Mouse (Mus musculus): ENCODE data around the gene Scgb1b30.
"Not testable (repeated sequence)": the region's sequence is repeated elsewhere in the genome, so short reads cannot be mapped to it uniquely, and the experiment has no call there.

Gene Scgb1b30

DNA sequence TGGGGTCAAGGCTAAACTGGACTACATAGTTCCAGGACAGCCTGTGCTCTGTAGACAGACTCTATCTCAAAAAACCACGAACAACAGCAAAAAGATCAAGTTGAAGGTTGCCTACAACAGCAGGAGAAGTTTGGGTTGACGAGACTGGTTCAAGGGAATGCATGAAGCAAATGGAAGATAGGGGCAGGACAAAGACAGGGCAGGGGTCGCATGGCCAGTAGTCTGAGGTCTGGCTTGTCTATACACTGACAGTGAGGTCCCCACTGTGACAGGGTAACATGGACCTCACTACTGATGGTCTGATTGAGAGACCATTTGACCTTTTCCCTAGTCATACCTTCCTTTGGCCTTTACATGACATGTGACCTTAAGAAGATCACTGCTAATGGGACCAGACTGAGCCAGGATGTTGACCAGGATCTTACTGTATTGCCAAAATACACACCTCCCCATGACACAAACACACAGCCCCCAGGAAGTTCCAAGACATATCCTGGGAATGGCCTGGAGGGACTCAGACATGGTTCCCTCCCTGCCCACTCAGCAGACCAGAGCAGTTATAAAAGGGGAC lies at the start of gene Scgb1b30:
Scgb1b30 (plus strand) TSS at position 521 of the 571 bp plus-strand sequence.
- DNase-seq (ENCODE audit: low spot score in 2 of 2): no peak

DNA sequence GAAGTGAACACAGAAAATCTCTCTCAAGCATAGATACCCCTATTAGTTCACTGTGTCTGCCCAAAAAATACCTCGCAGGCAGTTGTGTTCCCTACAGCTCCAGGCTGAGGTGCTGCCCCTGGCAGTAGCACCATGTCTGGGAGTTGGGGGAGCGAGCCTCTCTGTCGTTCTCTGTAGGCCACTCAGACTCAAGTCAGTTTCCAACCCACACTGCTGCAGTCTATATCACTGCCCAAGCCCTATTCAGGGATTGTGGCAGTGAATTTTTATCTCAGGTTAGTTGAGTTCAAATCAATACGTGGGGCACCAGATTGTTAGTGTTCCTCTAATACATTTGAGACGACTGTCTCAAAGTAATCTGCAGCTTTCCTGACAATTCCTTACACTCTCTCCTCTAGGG lies 27.1 kb upstream of the Scgb1b30 start:
- DNase-seq (ENCODE audit: low spot score in 2 of 2): not testable (repeated sequence)

DNA sequence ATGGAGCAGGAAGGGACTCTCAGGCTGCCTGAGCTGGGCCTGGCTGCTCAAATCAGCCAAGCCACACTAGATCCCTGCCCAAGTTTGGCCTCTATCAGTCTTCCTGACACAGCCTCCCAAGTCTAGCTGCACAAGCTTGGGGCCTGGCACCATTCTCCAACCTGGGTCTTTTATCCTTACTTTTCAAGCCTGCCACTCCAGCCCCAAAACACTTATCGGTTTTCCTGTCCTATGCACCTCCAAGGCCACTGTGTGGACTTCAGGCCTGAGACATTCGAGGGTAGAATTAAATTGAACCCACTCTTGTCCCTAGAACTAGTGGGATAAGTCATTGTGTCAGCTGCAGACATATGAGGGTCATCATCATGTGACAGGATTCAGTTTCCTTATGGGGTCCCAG lies 4.8 kb downstream of the Scgb1b30 start:
- peak in 1 of 2 experiments; percentile 7 for DNase-seq (ENCODE audit: low spot score in 2 of 2)

- DNase-seq (ENCODE audit: low spot score in 2 of 2): peak; percentile 2 to 13
These were observed 6.0 kb downstream of the Scgb1b30 start for GRCm38 (mm10) chr7:34101276-34101675.

- DNase-seq (ENCODE audit: low spot score in 2 of 2): no peak
These were observed 14.0 kb downstream of the Scgb1b30 start for GRCm38 (mm10) chr7:34109190-34109589.

DNA sequence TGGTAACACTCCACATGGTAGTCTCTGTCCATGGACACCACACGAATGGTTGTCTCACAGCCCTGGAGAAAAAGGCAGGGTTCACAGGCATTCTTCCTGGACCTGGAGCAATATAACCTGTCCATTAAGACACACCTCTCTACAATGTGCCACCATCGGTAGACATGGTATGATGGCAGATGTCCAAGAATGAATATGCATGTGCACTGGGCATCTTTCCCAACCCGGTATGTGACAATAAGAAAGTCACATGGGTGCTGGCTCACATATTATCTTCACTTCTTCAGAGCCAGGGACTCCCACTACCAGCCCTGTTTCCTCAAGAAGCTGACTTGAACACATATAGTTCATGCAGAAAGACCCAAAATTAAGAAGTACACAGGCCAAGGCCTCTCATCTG lies 21.4 kb downstream of the Scgb1b30 start:
- DNase-seq (ENCODE audit: low spot score in 2 of 2): no peak

DNA sequence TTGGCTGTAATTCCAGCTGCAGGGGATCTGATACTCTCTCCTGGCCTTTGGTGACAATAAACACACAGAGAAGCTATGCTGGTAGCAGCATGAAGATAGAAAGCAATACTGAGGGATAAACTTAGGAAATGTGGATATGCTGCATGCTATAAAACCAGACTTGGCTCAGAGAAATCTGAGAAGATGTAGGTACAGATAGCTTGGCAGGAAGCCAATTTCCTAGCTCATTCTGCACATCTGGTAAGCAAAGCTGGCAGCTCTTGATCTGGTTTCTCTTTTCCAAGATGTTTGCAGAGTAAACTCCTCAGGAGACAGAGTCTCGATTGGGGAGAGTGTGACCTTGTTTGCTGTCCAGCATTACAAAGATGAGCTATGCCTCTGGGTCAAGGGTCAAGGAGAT lies 25.4 kb downstream of the Scgb1b30 start:
- not testable (repeated sequence) for DNase-seq (ENCODE audit: low spot score in 2 of 2)

DNA sequence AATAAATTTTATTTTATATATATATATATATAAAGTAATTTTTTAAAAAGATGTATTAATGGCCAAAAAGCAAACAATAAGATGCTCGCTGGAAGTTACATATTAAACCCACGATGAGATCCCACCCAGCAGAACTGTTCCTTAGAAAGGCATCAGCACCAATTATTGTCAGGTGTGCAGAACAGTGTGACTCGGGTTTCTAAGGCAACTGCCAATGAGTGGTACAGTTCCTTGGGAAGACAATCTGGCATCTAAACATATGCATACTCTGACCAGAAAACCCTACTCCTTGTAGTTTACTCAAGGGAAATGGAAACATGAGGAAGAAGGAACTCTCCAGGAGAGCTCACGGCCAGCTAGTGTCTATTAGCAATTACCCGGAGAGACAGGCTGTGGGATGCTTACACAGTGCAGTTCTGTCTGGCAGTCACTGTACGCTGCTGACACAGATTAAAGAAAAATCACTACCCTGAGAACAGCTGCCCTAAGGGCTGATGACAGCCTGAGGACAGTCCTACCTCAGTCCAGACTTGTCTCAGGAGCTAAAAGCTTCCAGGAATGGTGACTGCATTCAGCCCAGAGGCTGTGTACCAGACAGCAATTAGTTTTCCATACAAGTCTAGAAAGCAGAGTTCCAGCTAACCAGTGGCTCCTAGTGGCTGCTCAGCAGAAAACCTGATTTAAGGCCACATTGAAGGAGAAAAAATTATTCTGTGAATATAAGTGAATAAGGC lies 27.9 kb downstream of the Scgb1b30 start:
- no peak for DNase-seq (ENCODE audit: low spot score in 2 of 2)

DNA sequence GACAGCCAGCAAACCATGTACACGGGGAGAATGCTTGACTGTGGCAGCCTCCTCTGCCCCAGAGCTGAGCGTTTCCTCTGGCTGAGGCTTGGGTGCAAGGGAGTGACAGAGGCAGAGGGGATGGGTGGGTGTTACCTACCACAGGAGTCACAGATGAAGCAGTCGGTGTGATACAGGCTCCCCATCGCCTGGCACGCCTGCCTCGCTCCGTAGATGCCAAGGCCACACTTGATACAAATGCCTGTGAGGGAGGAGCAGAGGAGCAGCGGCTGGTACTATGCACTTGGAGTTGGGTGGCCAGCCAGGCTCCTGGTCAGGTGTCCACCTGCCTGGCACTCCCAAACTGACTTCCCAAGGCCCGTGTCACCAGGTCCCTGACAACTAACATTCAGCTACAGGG lies 30.1 kb downstream of the Scgb1b30 start:
- DNase-seq (ENCODE audit: low spot score in 2 of 2): no peak

DNA sequence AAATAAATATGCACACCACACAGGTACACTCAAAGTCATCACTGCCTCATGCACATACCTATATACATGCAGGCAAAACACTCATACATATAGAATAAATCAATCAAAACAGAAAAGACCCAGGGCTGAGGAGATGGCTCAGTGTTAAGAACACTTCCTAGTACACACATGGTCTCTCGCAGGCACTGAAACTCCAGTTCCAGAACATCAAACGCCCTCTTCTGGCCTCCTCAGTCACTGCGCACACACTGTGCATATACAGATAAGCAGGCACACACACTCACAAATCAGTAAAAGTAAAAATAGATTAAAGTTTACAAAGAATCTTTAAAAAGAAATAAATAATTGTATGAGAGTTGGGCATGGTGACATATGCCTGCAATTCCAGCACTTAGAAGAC lies 31.1 kb downstream of the Scgb1b30 start:
- no peak for DNase-seq (ENCODE audit: low spot score in 2 of 2)

DNA sequence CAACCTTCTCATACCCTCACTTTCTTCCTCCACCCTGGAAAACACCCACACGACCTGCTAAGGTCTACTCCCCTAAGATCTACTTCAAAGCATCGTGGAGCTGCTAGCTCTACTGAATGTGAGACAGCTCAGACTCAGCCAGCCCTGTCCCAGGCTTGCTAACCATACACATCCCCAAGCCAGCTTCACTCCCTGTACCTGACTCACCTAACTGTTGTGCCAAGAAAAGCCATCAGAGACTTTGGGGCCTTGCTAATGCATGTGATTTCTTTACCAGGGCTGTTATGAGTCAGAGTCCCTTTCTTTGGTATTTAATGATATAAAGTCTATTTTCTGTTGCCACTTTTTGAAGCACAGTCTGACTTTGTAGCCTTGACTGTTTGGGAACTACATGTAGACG lies 35.9 kb downstream of the Scgb1b30 start:
- DNase-seq (ENCODE audit: low spot score in 2 of 2): no peak

GRCm38 (mm10) chr7:34131959-34132354 lies 36.7 kb downstream of the Scgb1b30 start:
- no peak for DNase-seq (ENCODE audit: low spot score in 2 of 2)

DNA sequence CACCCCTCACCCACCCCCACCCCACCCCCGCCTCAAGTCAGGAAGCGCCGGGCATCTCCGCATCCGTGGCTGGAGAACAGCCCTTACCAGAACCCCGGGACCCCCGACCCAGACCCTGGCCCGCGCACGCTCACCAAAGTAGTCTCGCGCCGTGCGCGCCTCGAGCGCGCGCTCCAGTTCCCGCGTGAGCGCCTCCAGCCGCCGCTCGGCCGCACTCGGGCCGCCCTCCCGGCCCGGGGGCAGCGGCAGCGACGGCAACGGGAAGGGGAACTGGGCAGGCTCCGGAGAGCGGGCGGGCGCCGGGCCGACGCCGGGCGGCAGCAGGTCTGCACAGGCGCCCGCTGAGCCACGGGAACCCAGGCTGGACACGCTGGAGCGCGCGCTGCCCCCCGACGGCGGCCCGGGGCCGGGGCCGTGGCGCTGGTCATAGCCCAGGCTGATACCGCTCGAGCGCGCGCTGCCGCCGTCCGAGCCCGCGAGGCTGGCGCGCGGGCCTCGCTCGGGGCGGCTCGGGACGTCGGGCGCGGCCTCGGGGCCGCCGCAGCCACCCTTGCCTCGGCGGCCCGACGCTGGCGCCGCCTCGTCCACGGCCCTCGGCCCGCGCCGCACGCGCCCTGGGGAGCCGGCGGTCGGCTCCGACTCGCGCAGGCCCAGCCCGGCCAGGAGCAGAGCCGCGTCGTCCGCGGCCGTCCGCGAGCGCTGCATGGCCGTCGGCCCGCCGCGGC lies 37.3 kb downstream of the Scgb1b30 start:
- no peak for DNase-seq (ENCODE audit: low spot score in 2 of 2)

GRCm38 (mm10) chr7:34133117-34133762 lies 38.0 kb downstream of the Scgb1b30 start, which contains the start of gene Wtip:
Gene Wtip (minus strand): TSS chr7:34133268.
- peak in 1 of 2 experiments; percentile 29 for DNase-seq (ENCODE audit: low spot score in 2 of 2)

DNA sequence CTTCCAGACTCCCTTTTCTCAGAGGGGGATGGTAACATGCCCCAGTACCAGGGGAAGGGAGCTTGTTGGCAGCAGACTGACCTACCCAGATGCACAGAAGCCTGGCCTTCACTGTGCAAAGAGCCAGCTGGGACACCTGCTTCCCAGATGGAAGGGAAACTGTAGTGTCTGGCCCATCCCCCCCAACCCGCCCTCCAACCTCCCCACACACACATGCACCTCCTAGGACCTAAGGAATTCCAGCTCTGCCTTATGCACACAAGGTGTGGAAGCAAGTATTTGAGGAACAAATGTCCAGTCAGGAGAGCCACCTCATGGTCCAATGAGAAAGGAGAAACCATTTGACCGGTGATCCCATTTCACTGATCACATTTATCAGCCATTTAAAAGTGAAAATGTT lies 39.1 kb downstream of the Scgb1b30 start:
- DNase-seq (ENCODE audit: low spot score in 2 of 2): no peak

- DNase-seq (ENCODE audit: low spot score in 2 of 2): no peak
These were observed 44.3 kb downstream of the Scgb1b30 start for GRCm38 (mm10) chr7:34139493-34139892.

- no peak for DNase-seq (ENCODE audit: low spot score in 2 of 2)
These were observed 45.9 kb downstream of the Scgb1b30 start for GRCm38 (mm10) chr7:34141123-34141522.

- DNase-seq (ENCODE audit: low spot score in 2 of 2): no peak
These were observed 52.0 kb downstream of the Scgb1b30 start for GRCm38 (mm10) chr7:34147193-34147592.

All from spleen, postnatal 4 days (tissue).